Mouse (Mus musculus): ENCODE results near the gene Evl. TPM values are rescaled to one million over a fixed set of nuclear protein-coding genes. Genes with fewer than 3 reads are reported as not detected.

Evl gene
- polyA plus RNA-seq, 1 experiment from 2014 or later: 88.1 TPM

DNA sequence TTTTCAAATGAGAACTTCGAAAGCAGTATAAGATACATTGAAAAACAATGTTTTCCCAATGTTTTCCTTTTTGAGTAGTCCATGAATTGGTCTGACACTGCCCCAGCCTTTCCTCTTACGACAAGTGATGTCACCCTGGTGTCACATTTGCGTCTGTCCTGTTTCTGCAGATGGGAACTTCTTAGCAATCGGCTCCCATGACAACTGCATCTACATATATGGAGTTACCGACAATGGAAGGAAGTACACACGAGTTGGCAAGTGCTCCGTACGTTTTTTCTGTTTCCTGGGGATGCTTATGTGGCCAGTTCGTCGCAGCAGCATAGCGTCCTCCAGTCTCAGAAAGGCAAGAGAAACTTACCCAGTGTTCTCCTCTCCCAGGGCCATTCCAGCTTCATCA is 20.0 kb upstream of the Evl start:
- no peaks in the 10 kb centered on the region for H3K27me3 ChIP-seq (ENCODE audit: control insufficient read depth, insufficient read depth, low read length)

DNA sequence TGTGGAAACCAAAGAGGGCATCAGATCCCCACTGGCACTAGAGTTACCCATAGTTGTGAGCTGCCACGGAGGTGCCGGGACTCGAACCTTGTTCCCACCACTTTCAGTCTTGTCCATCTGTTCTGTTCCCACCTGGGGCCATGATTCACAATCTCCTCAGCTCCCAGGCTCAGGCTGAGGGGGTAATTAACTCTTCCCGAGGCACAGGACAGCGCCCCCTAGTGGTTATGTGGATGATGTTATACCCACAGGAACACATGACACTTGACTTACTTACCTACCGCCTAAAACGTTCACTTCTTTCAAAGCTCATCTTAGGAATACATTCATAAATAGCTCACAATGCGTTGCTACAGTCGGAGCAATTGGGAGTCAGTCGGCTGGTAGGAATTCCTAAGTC is 18.1 kb upstream of the Evl start:
- peak; percentile 32 for DNase-seq (ENCODE audit: low spot score)
- Histone ChIP-seq H3K27ac (replicated peaks; ENCODE audit: low read depth, low read length) (no peak overlapping the region), H3K4me3 (ENCODE audit: low read depth, low read length) (no peak overlapping the region), H3K4me2 (ENCODE audit: low read depth, low read length) (no peak overlapping the region), H3K9me3 (replicated peaks; ENCODE audit: control insufficient read depth, low read length) (no peaks in the 10 kb centered on the region), H3K4me1 (ENCODE audit: control insufficient read depth, insufficient read depth, low read length) (no peaks in the 10 kb centered on the region), H3K36me3 (replicated peaks; ENCODE audit: control insufficient read depth, insufficient read depth, low read depth, low read length) (no peaks in the 10 kb centered on the region; the same call in none of the 2 replicates), H3K27me3 (ENCODE audit: control insufficient read depth, insufficient read depth, low read length) (no peaks in the 10 kb centered on the region), H3K9ac (replicated peaks; ENCODE audit: low read length) (no peak overlapping the region)
- ATAC-seq (replicated peaks; ENCODE audit: insufficient number of reproducible peaks, low FRiP score, low TSS enrichment, low read depth): no peak
- 66% methylated on average over 10 of the region's 10 CpGs for WGBS

More for the DNA sequence above, 20.0 kb upstream of the Evl start:
- Histone ChIP-seq H3K4me1 (ENCODE audit: control insufficient read depth, insufficient read depth, low read length) (no peaks in the 10 kb centered on the region), H3K4me2 (ENCODE audit: low read depth, low read length) (no peak overlapping the region), H3K36me3 (replicated peaks; ENCODE audit: control insufficient read depth, insufficient read depth, low read depth, low read length) (no peaks in the 10 kb centered on the region; the same call in none of the 2 replicates), H3K27ac (replicated peaks; ENCODE audit: low read depth, low read length) (no peak overlapping the region), H3K4me3 (ENCODE audit: low read depth, low read length) (no peak overlapping the region), H3K9me3 (replicated peaks; ENCODE audit: control insufficient read depth, low read length) (no peaks in the 10 kb centered on the region), H3K9ac (replicated peaks; ENCODE audit: low read length) (no peak overlapping the region)
- ATAC-seq (replicated peaks; ENCODE audit: insufficient number of reproducible peaks, low FRiP score, low TSS enrichment, low read depth): no peak
- WGBS: 85% methylated on average over 11 of the region's 11 CpGs
- no peak for DNase-seq (ENCODE audit: low spot score)

GRCm38 (mm10) chr12:108541088-108541487 is 13.4 kb upstream of the Evl start:
- WGBS: 26% methylated on average over 6 of the region's 6 CpGs
- DNase-seq (ENCODE audit: low spot score) (peak; percentile 80), ATAC-seq (replicated peaks; ENCODE audit: insufficient number of reproducible peaks, low FRiP score, low TSS enrichment, low read depth) (no peak)
- H3K27ac ChIP-seq (replicated peaks; ENCODE audit: low read depth, low read length): no peak overlapping the region
- no peaks in the 10 kb centered on the region; the same call in 1 of the 2 replicates for H3K4me1 ChIP-seq (ENCODE audit: control insufficient read depth, insufficient read depth, low read length)
- H3K9me3 ChIP-seq (replicated peaks; ENCODE audit: control insufficient read depth, low read length): no peaks in the 10 kb centered on the region
- no peaks in the 10 kb centered on the region for H3K27me3 ChIP-seq (ENCODE audit: control insufficient read depth, insufficient read depth, low read length)
- no peak overlapping the region for H3K4me3 ChIP-seq (ENCODE audit: low read depth, low read length)
- H3K9ac ChIP-seq (replicated peaks; ENCODE audit: low read length): no peak overlapping the region
- no peak overlapping the region for H3K4me2 ChIP-seq (ENCODE audit: low read depth, low read length)
- H3K36me3 ChIP-seq (replicated peaks; ENCODE audit: control insufficient read depth, insufficient read depth, low read depth, low read length): no peaks in the 10 kb centered on the region; the same call in 1 of the 2 replicates

- Histone ChIP-seq H3K4me3 (ENCODE audit: low read depth, low read length) (no peak overlapping the region), H3K9ac (replicated peaks; ENCODE audit: low read length) (no peak overlapping the region)
- peak; percentile 57; the same call in 1 of the 2 replicates for ATAC-seq (replicated peaks; ENCODE audit: insufficient number of reproducible peaks, low FRiP score, low TSS enrichment, low read depth)
These were observed 7.9 kb upstream of the Evl start for GRCm38 (mm10) chr12:108546508-108547153.

DNA sequence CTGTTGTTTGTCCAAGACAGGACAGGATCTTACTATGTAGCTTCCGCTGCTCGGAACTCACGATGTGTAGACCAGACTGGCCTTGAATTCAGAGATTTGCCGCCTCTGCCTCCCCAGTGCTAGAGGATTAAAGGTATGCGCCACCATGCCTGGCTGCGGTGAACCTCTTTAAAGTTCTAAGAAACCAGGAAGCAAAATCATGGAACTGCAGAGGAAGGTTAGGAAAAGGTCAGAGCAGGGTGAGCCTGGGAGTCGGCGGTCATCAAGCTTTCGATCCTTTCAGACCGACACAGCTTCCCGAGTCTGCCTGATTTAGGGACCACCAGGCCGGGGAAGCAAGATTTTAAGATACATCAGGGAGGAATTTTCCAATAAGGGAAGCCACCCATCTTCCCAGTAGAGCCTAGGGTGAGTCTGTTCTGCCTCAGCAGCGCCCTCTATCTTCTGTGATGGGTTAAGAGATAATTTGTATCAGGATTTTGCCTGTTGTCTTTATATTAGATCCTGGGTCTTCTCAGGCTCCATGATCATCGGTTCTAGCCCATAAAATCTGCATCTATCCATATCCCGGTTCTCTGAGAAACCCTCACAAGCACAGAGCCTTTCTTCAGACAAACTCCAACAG is 7.2 kb upstream of the Evl start:
- no peak for ATAC-seq (replicated peaks; ENCODE audit: insufficient number of reproducible peaks, low FRiP score, low TSS enrichment, low read depth)
- Histone ChIP-seq H3K4me1 (ENCODE audit: control insufficient read depth, insufficient read depth, low read length) (no peaks in the 10 kb centered on the region; the same call in 1 of the 2 replicates), H3K27ac (replicated peaks; ENCODE audit: low read depth, low read length) (no peak overlapping the region), H3K9me3 (replicated peaks; ENCODE audit: control insufficient read depth, low read length) (no peaks in the 10 kb centered on the region), H3K4me3 (ENCODE audit: low read depth, low read length) (no peak overlapping the region), H3K27me3 (ENCODE audit: control insufficient read depth, insufficient read depth, low read length) (no peaks in the 10 kb centered on the region), H3K4me2 (ENCODE audit: low read depth, low read length) (no peak overlapping the region), H3K36me3 (replicated peaks; ENCODE audit: control insufficient read depth, insufficient read depth, low read depth, low read length) (no peaks in the 10 kb centered on the region), H3K9ac (replicated peaks; ENCODE audit: low read length) (no peak overlapping the region)
- DNase-seq (ENCODE audit: low spot score): no peak
- WGBS: 74% methylated on average over 15 of the region's 15 CpGs

More at GRCm38 (mm10) chr12:108546508-108547153, 7.9 kb upstream of the Evl start:
- H3K4me2 ChIP-seq (ENCODE audit: low read depth, low read length): no peak overlapping the region
- no peaks in the 10 kb centered on the region; the same call in 1 of the 2 replicates for H3K4me1 ChIP-seq (ENCODE audit: control insufficient read depth, insufficient read depth, low read length)
- no peaks in the 10 kb centered on the region for H3K9me3 ChIP-seq (replicated peaks; ENCODE audit: control insufficient read depth, low read length)
- H3K36me3 ChIP-seq (replicated peaks; ENCODE audit: control insufficient read depth, insufficient read depth, low read depth, low read length): no peaks in the 10 kb centered on the region
- peak; percentile 61 for DNase-seq (ENCODE audit: low spot score)
- no peak overlapping the region for H3K27ac ChIP-seq (replicated peaks; ENCODE audit: low read depth, low read length)
- H3K27me3 ChIP-seq (ENCODE audit: control insufficient read depth, insufficient read depth, low read length): no peaks in the 10 kb centered on the region
- 18% methylated on average over 10 of the region's 10 CpGs for WGBS

DNA sequence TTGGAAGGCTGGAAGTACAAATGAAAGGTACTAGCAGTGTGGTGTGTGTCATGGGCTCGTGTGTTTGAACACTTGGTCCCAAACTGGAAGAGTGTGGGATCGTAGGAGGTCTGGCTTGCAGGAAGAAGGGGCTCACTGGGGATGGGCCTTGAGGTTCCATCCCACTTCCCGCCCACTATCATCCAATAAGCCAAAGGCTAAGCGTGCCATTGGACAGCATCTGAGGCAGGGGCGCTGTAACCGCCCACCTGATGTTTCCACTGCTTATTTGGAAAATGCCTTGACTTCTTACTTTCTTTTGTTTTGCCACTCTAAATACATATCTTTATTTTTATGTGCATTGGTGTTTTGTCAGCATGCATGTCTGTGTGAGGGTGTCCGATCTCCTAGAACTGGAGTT is 2.8 kb upstream of the Evl start:
- H3K27ac ChIP-seq (replicated peaks; ENCODE audit: low read depth, low read length): no peak overlapping the region
- 0 out of 2 replicates have a peak, but pooled peaks cover 5% of the 10 kb centered on the region for H3K4me1 ChIP-seq (ENCODE audit: control insufficient read depth, insufficient read depth, low read length)
- ATAC-seq (replicated peaks; ENCODE audit: insufficient number of reproducible peaks, low FRiP score, low TSS enrichment, low read depth): no peak
- no peaks in the 10 kb centered on the region for H3K9me3 ChIP-seq (replicated peaks; ENCODE audit: control insufficient read depth, low read length)
- H3K4me2 ChIP-seq (ENCODE audit: low read depth, low read length): no peak overlapping the region
- 77% methylated on average over 7 of the region's 7 CpGs for WGBS
- H3K27me3 ChIP-seq (ENCODE audit: control insufficient read depth, insufficient read depth, low read length): no peaks in the 10 kb centered on the region
- H3K36me3 ChIP-seq (replicated peaks; ENCODE audit: control insufficient read depth, insufficient read depth, low read depth, low read length): no peaks in the 10 kb centered on the region
- no peak overlapping the region for H3K4me3 ChIP-seq (ENCODE audit: low read depth, low read length)
- DNase-seq (ENCODE audit: low spot score): no peak
- no peak overlapping the region for H3K9ac ChIP-seq (replicated peaks; ENCODE audit: low read length)

DNA sequence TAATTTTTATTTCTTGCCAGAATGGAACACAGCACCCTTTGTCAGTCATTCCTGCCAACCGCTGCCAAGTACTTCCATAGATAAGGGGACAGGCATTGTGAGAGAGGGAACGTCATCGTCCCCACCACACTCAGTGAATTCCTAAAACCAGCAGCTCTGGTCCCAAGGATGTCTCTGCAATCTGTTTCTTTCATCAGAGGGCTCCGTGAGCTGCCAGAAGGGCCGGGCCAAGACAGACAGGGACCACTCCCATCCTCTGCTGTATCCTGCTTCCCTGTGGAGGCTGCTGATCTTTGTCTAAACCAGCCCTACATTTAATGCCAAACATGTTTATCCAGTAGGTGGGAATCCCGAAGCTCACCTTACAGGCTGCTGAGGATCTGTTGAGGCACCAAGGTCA is 1.4 kb upstream of the Evl start:
- ATAC-seq (replicated peaks; ENCODE audit: insufficient number of reproducible peaks, low FRiP score, low TSS enrichment, low read depth): no peak
- no peak overlapping the region for H3K27ac ChIP-seq (replicated peaks; ENCODE audit: low read depth, low read length)
- no peak for DNase-seq (ENCODE audit: low spot score)
- H3K4me2 ChIP-seq (ENCODE audit: low read depth, low read length): no peak overlapping the region
- H3K9me3 ChIP-seq (replicated peaks; ENCODE audit: control insufficient read depth, low read length): no peaks in the 10 kb centered on the region
- 0 out of 2 replicates have a peak, but pooled peaks cover 5% of the 10 kb centered on the region for H3K4me1 ChIP-seq (ENCODE audit: control insufficient read depth, insufficient read depth, low read length)
- no peaks in the 10 kb centered on the region for H3K27me3 ChIP-seq (ENCODE audit: control insufficient read depth, insufficient read depth, low read length)
- H3K36me3 ChIP-seq (replicated peaks; ENCODE audit: control insufficient read depth, insufficient read depth, low read depth, low read length): no peaks in the 10 kb centered on the region
- no peak overlapping the region for H3K9ac ChIP-seq (replicated peaks; ENCODE audit: low read length)
- WGBS: 45% methylated on average over 6 of the region's 6 CpGs
- H3K4me3 ChIP-seq (ENCODE audit: low read depth, low read length): no peak overlapping the region

All from embryonic facial prominence, embryonic 11.5 days (tissue).